Mouse (Mus musculus): ENCODE measurements around the gene Kantr.
A peak's percentile ranks its signal among the peaks of the same experiment; 100 is the strongest.
"Not testable (repeated sequence)": the region's sequence is repeated elsewhere in the genome, so short reads cannot be mapped to it uniquely, and the experiment has no call there.

Gene Kantr

DNA sequence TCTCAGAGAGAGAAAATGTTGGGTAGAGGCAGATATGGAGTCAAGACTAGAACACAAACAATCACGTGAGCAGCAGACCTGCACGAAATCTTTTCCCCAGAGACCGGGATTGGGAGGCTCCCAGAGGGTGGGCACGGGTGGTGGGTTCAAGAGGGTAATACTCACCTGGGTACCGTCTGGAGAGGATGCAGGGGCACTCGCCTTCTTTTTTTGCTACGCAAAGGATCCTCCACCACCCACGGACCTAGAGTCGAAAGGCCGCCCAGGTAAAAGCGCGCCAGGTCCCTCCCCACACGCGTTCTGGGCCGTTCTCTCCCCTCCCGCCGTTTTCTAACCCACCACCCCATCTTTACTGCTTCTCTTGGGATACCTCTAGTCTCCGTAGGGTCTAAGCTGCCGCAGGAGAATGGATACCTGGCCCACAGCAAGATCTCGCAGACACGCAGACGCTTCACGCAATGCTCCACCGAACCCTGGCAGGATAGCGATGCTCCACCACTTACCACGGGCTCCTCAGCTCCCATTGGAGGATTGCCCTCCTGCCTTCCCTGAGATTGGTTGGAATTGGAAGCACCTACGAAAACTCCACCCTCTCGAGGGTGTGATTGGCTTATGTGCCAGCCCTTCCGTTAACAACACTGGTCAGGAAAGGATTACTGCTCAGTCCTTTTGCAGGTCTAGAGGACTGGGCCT, at the start of gene Kantr:
Gene Kantr, minus strand, starts transcription at position 500 of the 693 bp plus-strand sequence.
- peak; percentile 77 for DNase-seq (ENCODE audit: low spot score)

DNA sequence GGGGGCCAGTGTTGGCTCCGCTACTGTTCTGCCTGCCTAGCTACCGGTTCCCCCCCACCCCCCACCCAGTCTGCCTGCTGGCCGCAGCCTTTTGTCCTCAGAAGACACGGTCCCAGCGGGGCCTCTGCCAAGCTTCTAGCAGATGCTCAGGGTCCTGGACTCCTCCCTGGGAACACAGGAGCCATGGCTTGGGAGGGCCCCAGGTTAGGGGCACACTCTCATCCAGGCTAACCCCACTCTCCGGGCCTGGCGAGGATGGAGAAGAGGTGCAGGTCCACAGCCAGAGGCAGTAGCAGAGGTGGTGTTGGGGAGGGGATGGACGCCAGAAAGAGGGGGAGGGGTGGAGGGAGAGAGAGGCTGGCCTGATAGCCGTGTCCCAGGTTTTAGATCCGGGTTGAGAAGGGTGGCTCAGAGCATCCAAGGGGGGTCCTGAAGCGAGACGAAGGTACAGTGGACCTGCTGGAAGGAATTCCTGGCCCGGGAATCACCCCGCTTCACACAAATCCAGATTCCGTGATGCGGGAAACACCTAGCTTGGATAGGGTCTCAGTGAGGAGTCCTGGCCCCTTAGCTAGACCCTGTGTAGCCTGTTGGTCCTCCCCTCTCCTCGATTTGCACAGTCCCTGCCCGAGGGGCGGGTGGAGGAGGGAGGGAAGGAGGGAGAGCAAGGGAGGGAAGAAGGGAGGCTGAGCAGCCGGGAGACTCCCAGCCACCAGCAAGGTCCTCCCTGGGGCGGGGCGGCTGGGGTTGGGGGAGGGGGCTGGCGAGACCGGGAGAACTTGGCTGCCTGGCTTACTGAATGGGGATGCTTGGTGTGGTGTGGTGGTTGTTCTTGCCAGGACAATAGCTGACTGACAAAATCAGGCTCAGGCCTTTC, 41.3 kb upstream of the Kantr start, which contains the start of gene Gpr173:
Gene Gpr173, minus strand, starts transcription at position 308 of the 877 bp plus-strand sequence.
- DNase-seq (ENCODE audit: low spot score) = peak; percentile 33

DNA sequence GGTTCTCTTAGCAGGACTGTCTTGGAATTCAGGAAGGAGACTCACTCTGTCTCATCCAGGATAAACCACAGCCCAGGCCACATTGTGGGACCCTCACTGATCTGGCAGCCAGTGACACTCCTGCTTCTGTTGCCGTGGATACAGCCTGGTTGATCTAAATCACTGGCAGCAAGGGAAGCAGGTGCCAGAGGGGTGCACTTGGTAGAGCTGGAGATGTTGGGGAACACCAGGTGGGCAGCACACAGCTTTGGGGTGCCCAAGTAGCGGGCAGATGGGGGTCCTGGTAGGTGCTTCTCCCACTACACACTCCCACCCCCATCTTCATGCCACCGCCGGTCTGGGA, 40.7 kb upstream of the Kantr start:
- DNase-seq (ENCODE audit: low spot score) = no peak

DNA sequence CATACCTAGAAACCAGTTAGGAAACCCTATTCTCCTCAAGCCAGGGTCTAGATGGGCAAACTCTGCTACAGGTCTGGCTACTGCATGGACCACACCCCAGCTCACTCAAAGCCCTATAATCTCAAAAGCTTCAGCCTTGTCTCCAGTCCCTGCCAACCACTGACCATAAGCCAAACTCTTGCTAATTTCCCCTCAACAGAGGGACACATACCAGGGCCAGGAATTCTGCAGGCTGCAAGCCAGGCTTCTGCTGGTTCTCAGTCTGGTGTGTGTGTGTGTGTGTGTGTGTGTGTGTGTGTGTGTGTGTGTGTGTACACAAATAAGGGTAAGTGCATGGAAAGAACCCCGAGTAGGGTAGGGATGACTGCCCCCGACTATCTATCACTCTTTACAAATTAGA, 39.1 kb upstream of the Kantr start:
- no peak for DNase-seq (ENCODE audit: low spot score)

DNA sequence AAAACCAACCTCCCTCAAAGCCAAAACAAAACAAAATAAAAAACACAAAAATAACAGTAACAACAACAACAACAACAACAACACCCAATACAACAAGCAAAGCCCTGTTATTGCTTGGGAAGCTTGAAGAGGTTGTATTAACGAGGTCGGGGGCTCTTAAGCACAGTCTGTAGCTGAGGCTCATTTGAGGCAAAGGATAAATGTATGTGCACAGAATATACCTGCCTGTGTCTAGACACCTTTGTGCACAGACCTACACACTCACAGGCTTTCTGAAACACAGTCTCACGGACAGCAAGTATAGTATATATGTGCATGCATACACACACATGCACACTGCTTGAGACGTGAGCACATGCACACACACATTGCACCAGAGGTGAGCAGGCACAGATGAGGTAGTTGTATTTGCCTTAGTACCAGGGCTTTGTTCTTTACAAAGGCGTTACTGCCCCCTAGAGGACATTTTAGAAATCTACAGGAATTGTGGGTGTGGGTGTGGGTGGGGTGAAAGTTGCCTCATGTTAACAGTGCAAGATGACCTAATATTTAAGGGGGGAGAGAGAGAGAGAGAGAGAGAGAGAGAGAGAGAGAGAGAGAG, 25.4 kb upstream of the Kantr start:
- no peak for DNase-seq (ENCODE audit: low spot score)

DNA sequence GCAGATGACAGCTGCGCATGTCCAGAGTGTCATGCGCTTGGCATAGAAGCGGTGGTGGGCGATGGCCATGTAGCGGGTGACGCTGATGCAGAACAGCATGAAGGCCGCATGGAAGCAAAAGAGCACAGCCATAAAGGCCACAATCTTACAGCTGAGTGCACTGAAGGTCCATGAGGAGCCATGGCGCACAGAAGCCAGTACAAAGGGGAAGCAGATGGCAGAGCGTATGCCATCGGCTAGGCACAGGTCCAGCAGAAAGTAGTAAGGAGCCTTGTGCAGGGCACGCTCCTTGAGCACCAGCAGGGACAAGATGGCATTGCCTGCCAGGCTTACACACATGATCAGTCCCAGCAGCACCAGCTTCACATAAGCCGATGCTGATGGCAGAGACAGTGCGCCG, 19.7 kb upstream of the Kantr start:
- no peak for DNase-seq (ENCODE audit: low spot score)

DNA sequence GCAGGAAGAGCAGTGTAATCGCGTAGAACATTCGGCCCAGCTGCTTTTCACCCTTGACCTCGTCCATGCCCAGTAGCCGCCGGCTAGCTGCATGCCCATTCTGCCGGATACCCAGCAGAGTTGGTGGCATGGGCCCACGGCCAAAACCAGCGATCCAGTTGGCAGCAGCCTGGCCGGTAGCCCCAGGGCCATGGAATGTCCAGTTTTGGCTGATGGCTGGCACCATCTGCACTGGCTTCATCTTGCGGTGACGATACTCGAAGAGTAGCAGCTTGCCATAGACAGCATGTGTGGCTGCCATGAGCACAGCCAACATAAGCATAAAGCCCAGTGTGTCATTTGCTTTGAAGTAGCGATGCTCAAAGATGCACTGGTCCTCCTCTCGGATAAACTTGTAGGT, 19.3 kb upstream of the Kantr start:
- no peak for DNase-seq (ENCODE audit: low spot score)

DNA sequence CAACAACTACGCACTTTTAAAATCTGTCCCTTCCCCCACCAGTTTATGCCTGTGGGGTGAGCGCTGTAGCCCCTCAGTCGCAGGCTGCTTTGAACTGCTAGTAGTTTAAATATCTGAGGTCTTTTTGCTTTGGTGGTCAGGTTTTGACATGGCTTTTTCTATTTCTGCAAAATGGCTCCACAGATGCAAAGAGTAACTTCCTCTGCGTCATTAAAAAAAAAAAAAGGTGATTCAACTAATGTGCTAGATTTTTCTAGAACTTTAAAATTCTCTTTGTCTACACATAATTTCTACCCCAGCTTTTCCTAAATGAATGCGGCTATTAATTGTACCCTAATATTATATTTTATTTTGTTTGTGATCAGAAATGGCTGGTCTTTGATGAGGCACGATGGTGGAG, 15.6 kb upstream of the Kantr start:
- no peak for DNase-seq (ENCODE audit: low spot score)

DNA sequence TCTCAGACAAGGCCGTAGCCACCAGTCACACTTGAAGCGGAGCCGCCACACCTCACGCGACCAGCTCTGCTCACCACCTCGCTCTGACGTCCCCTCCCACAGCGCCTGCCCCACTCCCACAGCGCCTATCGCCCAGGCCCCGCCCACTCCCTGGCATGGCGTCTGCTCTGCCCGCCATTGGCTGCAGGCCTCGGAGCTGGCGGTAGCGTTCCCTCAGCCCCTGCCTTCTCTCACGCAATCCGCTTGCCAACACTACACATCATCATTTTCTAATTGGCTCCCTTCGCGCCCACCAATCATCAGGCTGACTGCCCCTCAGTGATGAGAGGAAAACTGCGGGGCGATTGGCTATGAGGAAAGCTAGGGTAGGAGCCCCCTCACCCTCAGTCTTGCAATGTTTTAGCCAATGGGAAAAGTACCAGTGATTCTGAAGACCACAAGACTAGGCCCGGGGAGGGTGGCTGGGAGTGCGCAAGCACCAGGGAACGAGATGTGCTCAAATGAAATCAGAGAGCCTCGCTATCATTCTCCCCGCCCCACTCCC, 15.1 kb upstream of the Kantr start, which contains the start of gene Tspyl2:
Gene Tspyl2, minus strand, starts transcription at position 68 of the 544 bp plus-strand sequence.
- peak; percentile 94 for DNase-seq (ENCODE audit: low spot score)

DNA sequence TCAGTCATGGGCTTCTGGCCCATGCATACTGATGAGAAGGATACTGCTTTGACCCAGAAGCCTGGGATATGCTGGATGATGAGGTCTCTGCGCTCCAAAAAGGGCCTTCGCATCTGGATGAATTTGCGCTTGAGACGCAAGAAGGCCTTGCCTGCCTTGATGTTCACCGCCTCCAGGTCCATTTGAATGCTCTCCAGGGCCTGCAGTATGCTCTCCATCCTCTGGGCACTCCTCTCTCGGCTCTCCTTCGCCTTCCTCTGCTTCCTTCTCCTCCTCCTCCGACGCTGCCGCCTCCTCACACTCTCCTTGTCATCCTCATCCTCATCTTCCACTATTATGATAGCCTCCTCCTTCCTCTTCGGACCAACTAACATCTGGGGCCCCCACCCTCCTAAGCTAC, 14.2 kb upstream of the Kantr start:
- no peak for DNase-seq (ENCODE audit: low spot score)

DNA sequence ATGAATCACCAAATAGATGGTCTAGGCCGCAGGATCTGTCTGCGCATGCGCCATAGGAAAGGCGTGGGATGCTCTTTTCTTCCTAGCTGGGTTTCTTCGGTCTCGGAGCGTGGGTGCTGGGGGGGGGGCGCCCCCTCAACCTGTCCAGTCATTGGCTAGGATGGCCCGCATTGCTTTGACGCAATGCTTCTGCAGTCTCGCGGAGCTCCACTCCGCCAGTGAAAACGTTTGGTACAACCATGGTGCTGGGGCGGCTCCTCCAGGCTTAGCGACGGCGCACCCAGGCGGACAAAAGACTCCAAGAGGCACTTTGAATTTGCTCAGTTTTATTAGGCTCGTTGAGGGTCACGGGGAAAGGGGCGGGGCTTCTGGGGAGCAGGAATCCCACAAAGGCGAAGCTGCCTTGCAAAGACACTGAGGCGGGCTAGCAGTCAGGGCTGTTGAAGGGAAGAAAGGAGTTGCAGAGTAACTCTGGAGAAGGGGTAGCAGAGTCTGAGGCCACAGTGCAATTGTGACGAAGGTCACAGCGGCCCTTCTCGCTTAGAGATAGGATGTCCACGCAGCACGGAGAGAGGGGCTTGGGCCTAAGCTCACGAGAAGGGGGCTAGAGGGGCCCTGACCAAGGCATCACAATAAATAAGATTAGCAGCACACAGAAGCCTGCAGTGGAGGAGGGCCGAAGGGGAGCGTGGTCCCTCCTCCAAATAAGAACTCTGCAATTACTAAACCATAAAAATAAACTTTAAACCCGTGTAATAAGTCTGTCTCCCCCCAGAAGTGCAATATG, 9.4 kb upstream of the Kantr start:
- DNase-seq (ENCODE audit: low spot score) = peak; percentile 83

DNA sequence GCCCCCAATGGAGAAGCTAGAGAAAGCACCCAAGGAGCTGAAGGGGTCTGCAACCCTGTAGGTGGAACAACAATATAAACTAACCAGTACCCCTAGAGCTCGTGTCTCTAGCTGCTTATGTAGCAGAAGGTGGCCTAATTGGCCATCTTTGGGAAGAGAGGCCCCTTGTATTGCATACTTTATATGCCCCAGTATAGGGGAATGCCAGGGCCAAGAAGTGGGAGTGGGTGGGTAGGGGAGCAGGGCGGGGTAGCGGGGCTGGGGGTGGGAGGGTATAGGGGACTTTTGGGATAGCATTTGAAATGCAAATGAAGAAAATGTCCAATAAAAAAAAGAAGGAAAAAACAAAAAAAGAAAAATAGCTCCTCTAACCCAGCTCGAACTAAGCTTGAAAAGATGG, 8.8 kb upstream of the Kantr start:
- DNase-seq (ENCODE audit: low spot score) = not testable (repeated sequence)

DNA sequence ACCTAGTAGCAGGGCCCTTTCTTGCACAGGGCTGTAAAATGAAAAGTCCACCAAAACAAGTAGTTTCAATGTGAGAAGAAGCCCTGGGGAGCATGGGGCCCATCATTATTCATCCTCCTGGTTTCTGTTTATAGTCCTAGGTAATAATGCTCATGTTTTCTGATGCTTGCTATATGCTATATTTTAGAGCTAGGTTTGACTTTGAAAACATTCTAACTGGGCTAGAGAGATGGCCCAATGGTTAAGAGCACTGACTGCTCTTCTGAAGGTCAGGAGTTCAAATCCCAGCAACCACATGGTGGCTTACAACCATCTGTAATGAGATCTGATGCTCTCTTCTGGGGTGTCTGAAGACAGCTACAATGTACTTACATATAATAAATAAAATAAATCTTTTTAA, 2.1 kb upstream of the Kantr start:
- DNase-seq (ENCODE audit: low spot score) = not testable (repeated sequence)

DNA sequence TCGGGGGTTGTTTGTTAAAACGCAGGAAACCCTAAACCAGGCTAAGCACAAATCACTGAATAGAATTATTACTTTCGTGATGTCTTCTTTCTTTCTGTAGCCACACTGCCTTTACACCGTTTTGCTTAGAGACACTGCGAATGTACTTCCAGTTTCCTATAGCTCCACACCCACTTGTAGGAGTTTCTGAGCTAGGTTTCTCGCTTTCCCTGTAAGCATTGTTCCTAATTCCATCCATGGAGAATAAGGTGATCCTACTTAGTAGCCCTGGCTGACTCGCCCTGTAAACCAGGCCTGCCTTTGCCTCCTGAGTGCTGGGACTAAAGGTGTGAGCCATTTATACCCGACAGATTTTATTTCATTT, 376 bp upstream of the Kantr start:
- no peak for DNase-seq (ENCODE audit: low spot score)

DNA sequence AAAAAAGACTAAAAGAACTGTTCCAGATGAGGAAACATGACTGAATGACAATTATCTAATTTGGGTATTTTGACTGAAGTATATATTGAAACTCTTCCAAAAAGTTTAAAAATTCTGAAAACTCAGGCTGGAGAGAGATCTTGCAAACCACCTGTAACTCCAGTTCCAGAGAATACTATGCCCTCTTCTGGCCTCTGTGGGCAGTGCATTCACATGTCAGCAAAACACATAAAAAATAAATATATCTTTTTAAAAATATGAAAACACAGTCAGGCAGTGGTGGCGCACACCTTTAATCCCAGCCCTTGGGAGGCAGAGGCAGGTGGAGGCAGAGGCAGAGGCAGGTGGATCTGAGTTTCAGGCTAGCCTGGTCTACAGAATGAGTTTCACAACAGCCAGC, 3.7 kb downstream of the Kantr start:
- no peak for DNase-seq (ENCODE audit: low spot score)

DNA sequence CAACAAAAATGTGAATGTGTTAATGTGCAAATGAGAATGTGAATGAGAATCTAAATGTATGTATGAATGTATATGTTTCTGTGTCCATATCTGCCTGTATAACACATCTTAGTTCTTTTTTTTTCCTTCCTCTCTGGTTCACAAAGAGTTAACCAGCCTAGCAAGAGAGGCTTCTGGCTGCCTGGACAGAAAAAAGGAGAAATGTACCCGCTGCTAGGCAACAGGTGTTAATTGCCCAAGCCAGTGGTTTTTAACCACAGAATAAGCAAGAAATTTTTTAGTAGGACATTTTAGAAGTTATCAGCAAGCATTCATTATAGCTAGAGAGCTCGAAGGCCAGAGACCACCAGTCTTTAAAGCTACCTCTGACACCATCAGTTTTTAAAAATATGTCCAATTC, 4.5 kb downstream of the Kantr start:
- no peak for DNase-seq (ENCODE audit: low spot score)

DNA sequence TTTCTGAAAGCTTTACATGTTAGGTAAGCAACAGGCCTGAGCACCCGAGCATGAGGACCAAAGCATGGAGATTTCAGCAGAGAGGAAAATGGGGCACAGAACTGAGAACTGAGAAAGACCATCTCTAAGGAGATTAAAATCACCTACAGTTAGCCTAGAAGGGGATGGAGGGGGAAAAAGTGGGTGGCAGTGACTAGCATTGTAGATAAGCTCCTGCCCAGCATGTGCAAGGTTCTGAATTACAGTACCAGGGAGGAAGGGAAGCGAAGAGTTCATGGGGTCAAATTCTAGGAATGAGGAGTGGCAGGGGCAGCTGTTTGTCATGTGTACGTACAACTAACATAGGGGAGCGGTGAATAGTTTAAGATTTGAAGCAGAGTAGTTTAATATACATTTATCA, 6.8 kb downstream of the Kantr start:
- DNase-seq (ENCODE audit: low spot score) = no peak

DNA sequence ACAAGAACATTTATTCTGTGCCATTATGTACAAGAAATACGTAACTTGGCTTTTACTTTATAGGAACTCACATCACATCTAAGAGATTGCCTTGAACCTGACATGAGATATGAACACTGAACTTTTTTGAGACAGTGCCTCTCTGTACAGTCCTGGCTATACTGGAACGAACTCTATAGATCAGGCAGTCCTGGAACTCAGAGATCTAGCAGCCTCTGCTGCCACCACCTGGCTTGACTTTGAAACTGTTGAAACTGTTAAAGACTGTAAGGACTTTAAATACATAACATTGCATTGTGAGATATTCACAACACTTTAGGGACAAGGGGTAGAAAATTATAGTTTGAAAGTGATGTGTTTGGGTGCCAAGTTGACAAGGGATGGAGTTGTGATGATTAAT, 19.4 kb downstream of the Kantr start:
- no peak for DNase-seq (ENCODE audit: low spot score)

DNA sequence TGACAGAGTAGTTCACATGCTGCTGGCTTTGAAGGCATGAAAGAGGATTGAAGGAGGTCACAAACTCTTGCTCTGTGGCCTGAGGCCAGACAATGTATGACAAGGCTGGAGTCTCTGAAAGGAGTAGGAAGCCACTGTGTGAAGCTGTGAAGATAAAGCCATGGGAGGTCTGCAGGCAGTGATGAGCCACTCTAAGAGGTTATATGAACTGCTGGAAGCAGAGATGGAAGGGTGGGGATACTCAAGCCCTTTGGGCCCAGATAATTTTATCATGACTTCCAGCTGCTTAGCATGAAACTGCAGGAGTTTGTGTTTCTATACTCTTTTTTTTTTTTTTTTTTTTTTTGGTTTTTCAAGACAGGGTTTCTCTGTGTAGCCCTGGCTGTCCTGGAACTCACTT, 19.9 kb downstream of the Kantr start:
- DNase-seq (ENCODE audit: low spot score) = no peak

DNA sequence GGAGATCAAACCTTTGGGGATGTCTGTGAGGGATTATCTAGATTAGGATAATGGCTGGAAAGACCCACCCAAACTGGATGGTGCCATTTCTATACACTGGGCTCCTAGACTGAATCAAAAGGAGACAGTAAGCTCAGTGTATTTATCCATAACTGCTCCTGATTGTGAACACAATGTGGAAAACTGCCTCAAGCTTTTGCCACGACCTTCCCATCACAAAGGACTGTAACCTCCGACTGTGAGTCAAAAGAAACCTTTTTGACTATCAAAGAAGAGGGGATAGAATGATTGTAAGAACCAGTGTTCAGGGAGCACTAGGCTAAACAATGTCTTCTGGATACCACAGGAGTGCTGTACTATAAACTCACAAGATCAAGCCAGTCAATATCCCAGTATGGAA, 21.1 kb downstream of the Kantr start:
- no peak for DNase-seq (ENCODE audit: low spot score)

DNA sequence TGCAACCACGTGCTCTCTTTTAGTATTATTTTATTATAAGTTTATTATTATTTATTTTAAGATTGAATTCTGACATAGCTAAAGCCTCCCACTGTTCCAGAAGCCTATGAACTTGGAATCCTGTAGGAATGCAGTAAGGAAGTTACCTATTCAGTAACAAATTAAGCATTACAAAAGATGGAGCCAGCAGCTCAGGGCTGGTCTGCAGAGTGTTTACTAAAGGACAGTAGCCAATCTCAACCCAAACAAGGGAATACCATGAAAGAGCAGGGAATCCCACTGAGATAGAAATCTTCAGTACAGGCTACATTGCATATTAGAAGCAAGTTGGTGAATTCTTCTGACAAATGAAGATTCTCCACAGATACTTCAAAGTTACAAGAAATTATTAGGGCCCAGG, 40.3 kb downstream of the Kantr start:
- DNase-seq (ENCODE audit: low spot score) = not testable (repeated sequence)

DNA sequence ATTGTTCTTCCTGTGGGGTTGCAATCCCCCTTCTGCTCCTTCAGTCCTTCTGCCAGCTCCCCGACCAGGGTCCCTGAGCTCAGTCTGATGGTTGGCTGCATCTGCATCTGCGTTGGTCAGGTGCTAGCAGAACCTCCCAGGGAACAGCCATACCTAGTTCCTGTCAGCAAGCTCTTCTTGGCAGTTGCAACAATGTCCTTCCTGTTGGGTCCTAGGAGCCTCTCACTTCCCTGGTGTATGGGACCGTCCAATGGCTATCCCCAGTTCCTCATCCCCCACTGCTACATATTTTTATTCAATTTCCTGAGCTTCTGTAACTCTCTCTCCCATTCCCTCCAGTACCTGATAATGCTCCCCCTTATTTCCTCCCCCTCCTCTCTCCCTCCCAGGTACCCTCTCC, 42.5 kb downstream of the Kantr start:
- no peak for DNase-seq (ENCODE audit: low spot score)

Data from left cerebral cortex, adult 11 months (tissue).